8 mouse cellular contexts compared by ENCODE assay signal in genomic region chr6:22003200-22003587, GRCm38 (mm10). TPM values are rescaled to one million over a fixed set of nuclear protein-coding genes. Genes with fewer than 3 reads are reported as not detected.
DNase-seq lines count a peak whose midpoint lies in the region; ATAC-seq lines count a peak whose summit lies in the region.

No protein-coding gene starts in this region.

- H3K4me1 ChIP-seq in heart, embryonic 16.5 days (ENCODE audit: control insufficient read depth, insufficient read depth, low read length), result peaks cover 5% of the 10 kb centered on the region
- peaks cover 24% of the 10 kb centered on the region for H3K4me1 ChIP-seq in limb, embryonic 11.5 days (ENCODE audit: control insufficient read depth, insufficient read depth, low read length)

- H3K4me2 ChIP-seq in heart, embryonic 16.5 days (ENCODE audit: low read depth, low read length), result peak overlapping the region; percentile 4; the same call in 1 of the 2 replicates
- no peak overlapping the region for H3K4me2 ChIP-seq in limb, embryonic 11.5 days (ENCODE audit: low read depth, severe bottlenecking)

- H3K27ac ChIP-seq in heart, embryonic 16.5 days (ENCODE audit: low read length), result peak overlapping the region; percentile 1; the same call in 1 of the 2 replicates
- peak overlapping the region; percentile 1; the same call in 1 of the 2 replicates for H3K27ac ChIP-seq in limb, embryonic 11.5 days (replicated peaks; ENCODE audit: low read depth, low read length)

- peak; percentile 55; the same call in 1 of the 2 replicates for ATAC-seq in heart, embryonic 16.5 days (replicated peaks; ENCODE audit: extremely low read depth, insufficient read depth, low FRiP score)
- peak; percentile 60; the same call in 1 of the 2 replicates for ATAC-seq in limb, embryonic 11.5 days (ENCODE audit: insufficient number of reproducible peaks, low FRiP score, low TSS enrichment, low read depth)
- ATAC-seq in CD4-positive, CD25-positive, alpha-beta regulatory T cell, adult 4 months, result no peak

- peak; percentile 36 for DNase-seq in urinary bladder, postnatal 25 days (ENCODE audit: low spot score)
- no peak for DNase-seq in urinary bladder, adult 2 months (ENCODE audit: low spot score)
- DNase-seq in limb, embryonic 11.5 days (ENCODE audit: low spot score), result peak; percentile 65
- DNase-seq in yolk sac, embryonic 10.5 days (ENCODE audit: low spot score), result peak; percentile 28
- DNase-seq in c-Kit-positive CD71-positive TER-119-positive erythroid progenitor cells, embryonic 14.5 days (ENCODE audit: low spot score), result no peak
- DNase-seq in spleen, postnatal 14 days (ENCODE audit: low spot score in 2 of 2), result no peak

- no peaks in the 10 kb centered on the region for H3K36me3 ChIP-seq in heart, embryonic 16.5 days (ENCODE audit: control insufficient read depth, insufficient read depth)
- H3K36me3 ChIP-seq in limb, embryonic 11.5 days (ENCODE audit: control insufficient read depth, insufficient read depth, low read length), result no peaks in the 10 kb centered on the region

- no peak overlapping the region for H3K4me3 ChIP-seq in heart, embryonic 16.5 days (ENCODE audit: low read length)
- no peak overlapping the region for H3K4me3 ChIP-seq in limb, embryonic 11.5 days (ENCODE audit: low read depth, low read length)

- 28% methylated on average over 6 of the region's 6 CpGs for WGBS in heart, embryonic 16.5 days
- WGBS in limb, embryonic 11.5 days, result 17% methylated on average over 6 of the region's 6 CpGs

- H3K27me3 ChIP-seq in heart, embryonic 16.5 days (ENCODE audit: control insufficient read depth, insufficient read depth, low read length), result no peaks in the 10 kb centered on the region
- no peaks in the 10 kb centered on the region for H3K27me3 ChIP-seq in limb, embryonic 11.5 days (ENCODE audit: control insufficient read depth, insufficient read depth, low read length)

- no peaks in the 10 kb centered on the region for H3K9me3 ChIP-seq in heart, embryonic 16.5 days (replicated peaks; ENCODE audit: control insufficient read depth, low read length)
- no peaks in the 10 kb centered on the region for H3K9me3 ChIP-seq in limb, embryonic 11.5 days (ENCODE audit: control insufficient read depth, low read length)

- H3K9ac ChIP-seq in heart, embryonic 16.5 days (ENCODE audit: low read length), result no peak overlapping the region
- H3K9ac ChIP-seq in limb, embryonic 11.5 days (ENCODE audit: low read length), result no peak overlapping the region

RNA-seq across cellular contexts. Expression of gene Cped1, which starts 17.5 kb away (rescaled TPM):
- 28.5 and 33.2 TPM in 2 replicates for polyA plus RNA-seq in urinary bladder, adult 2 months (2012; rRNA removed)
- 4.8 and 7.2 TPM in 2 replicates for polyA plus RNA-seq in heart, embryonic 16.5 days (2015; fragmentation: Nextera tagmentation; extraction: Ambion mirVana)
- 74.8 and 75.0 TPM in 2 replicates for polyA plus RNA-seq in limb, embryonic 11.5 days (2014; fragmentation: Nextera tagmentation; extraction: Ambion mirVana)
- under 1 TPM in 1 of 2 experiments, not detected in 1; 0.15 TPM for polyA plus RNA-seq in CD4-positive, CD25-positive, alpha-beta regulatory T cell, adult 4 months (2017; shearing (Covaris generic))

RNA-seq across cellular contexts. Expression of gene Ing3, which starts 53.8 kb away (rescaled TPM):
- 15.5 and 16.1 TPM in 2 replicates for polyA plus RNA-seq in urinary bladder, adult 2 months (2012; rRNA removed)
- polyA plus RNA-seq in heart, embryonic 16.5 days (2015; fragmentation: Nextera tagmentation; extraction: Ambion mirVana), result 35.2 and 39.7 TPM in 2 replicates
- 54.6 and 58.2 TPM in 2 replicates for polyA plus RNA-seq in limb, embryonic 11.5 days (2014; fragmentation: Nextera tagmentation; extraction: Ambion mirVana)
- 100 to 1,000 TPM in 1 of 2 experiments, 10 to 100 TPM in 1; 74.7 to 101 TPM for polyA plus RNA-seq in CD4-positive, CD25-positive, alpha-beta regulatory T cell, adult 4 months (2017; shearing (Covaris generic))

Comparison
In these comparisons a context has a peak if more than half of its experiments do, and no peak if none do; other contexts are left out.
1. DNase-seq: peak in urinary bladder, postnatal 25 days (single experiment), limb, embryonic 11.5 days (single experiment) and yolk sac, embryonic 10.5 days (single experiment); none in urinary bladder, adult 2 months (single experiment), c-Kit-positive CD71-positive TER-119-positive erythroid progenitor cells, embryonic 14.5 days (single experiment) and spleen, postnatal 14 days (0 of 2).